Mouse (Mus musculus) gastrocnemius, postnatal 14 days (tissue): Measurements from ENCODE around the gene Capn5. TPM values are rescaled to one million over a fixed set of nuclear protein-coding genes. Genes with fewer than 3 reads are reported as not detected.

Experiments
- DNase-seq: peaks from one replicate; pipeline ENCODE4 v3.0.0; 2021; ENCODE audit warnings: mixed read lengths
- intact Hi-C: fragments of 180-260 bp; cut with DNase I; formaldehyde crosslinking; loops from one replicate; pipeline ENCODE4 v1.15.1; 2025; ENCODE audit warnings: low total_unique reads
- total RNA-seq, 2 experiments: library from RNA; stranded (reverse); gene quantifications; 2 replicates each; pipeline ENCODE4 v1.2.3; 2021

Capn5 gene
- total RNA-seq, 2 experiments from 2014 or later = 4.2 to 4.5 TPM

DNA sequence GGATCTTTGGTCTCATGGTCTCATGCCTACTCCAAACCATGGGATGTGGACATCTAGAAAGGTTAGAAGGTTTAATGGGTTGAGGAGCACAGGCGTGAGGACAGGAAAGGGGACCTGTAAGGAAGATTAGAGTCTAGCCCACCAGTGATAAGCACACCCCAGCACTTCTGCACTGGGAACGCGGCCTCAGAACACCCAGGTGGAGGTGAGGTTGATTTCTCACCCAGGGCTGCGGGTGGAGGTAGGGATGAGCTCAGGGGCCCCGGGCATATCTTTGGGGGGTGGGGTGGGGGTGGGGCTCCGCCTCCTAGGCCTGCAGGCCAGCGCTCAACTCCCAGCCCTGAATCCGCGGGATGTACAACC lies 527 bp downstream of the Capn5 start:
- DNase-seq = no peak
- intact Hi-C loops = no loop called here

- intact Hi-C loops = no loop called here
- DNase-seq = no peak
These were observed 996 bp downstream of the Capn5 start for GRCm38 (mm10) chr7:98177071-98177485.

- intact Hi-C loops = no loop called here
These were observed 1.6 kb downstream of the Capn5 start for GRCm38 (mm10) chr7:98176322-98177070.

GRCm38 (mm10) chr7:98174883-98175755 lies 3.0 kb downstream of the Capn5 start:
- intact Hi-C loops = no loop called here

More at GRCm38 (mm10) chr7:98176322-98177070, 1.6 kb downstream of the Capn5 start:
- DNase-seq = no peak

GRCm38 (mm10) chr7:98173408-98173807 lies 4.7 kb downstream of the Capn5 start:
- intact Hi-C loops = no loop called here
- no peak for DNase-seq

More at GRCm38 (mm10) chr7:98174883-98175755, 3.0 kb downstream of the Capn5 start:
- DNase-seq = no peak

DNA sequence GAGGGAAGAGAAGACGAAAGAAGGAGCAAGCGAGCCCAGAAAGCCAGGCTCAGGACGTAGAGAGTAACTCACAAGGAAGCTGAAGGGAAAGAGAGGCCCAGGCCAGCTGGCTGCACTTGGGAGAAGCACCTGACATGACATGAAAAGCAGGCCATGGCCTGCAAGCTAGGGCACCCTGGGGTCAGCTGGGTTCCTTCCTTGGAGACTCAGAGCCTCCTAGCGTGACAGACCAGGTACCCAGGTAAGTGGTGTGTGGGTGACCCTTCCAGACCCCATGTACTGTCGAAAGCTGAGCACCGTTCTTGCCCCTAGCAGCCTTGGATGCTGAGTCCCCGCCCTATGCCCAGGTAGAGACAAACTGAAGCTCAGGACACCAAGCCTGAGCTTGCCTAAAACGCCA lies 5.4 kb downstream of the Capn5 start:
- intact Hi-C loops = no loop called here

GRCm38 (mm10) chr7:98171141-98172073 lies 6.7 kb downstream of the Capn5 start:
- intact Hi-C loops = no loop called here
- peak; percentile 75 for DNase-seq

More for the DNA sequence above, 5.4 kb downstream of the Capn5 start:
- DNase-seq = no peak

GRCm38 (mm10) chr7:98164999-98165528 lies 13.0 kb downstream of the Capn5 start:
- intact Hi-C loops = no loop called here
- no peak for DNase-seq

DNA sequence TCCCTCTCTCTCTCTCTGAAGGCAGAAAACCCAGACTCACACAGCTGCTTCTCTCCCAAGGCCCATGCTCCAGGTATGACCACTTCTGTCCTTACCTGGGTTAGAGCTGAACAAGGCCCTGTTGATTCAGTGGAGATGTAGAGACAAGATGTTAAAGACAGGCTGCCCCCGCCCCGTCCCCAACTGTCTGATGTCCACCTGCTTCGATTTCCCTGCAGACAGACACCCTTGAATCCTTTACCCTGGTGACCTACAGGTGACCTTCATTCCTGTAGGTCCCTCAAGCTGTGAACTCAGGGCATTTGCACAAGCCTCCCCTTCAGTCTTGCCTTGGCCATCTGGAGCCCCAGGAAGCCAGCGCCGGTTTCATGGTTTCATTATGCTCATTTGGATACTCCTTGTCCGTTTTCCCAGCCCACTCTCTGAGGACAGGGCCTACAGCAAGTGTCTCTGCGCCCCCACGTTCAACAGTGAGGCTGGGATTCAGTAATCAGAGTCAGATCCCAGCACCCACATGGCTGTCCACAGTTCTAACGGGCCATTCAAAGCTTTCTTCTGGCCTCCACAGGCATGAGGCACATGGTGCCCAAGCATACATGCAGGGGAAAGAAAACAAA lies 13.6 kb downstream of the Capn5 start:
- peak; percentile 3 for DNase-seq
- intact Hi-C loops = no loop called here

DNA sequence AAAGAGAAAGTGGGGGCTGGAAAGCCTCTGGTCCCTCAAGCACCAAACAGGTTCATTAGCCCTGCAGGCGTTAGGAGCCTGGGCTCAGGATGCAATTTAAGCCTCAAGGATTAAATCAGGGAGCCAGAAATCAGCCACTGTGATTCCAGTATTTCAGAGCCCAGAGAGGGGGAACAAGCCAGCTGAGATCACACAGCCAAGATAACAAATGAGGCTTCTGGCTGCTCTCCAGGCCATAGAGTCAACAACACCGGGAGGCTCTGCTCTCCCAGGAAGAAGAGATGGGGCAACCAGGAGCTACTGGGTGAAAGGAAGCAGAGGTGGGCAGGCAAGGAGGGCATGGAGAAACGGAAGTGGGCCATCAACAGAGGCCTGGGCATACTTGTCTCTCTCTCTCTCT lies 14.4 kb downstream of the Capn5 start:
- intact Hi-C loops = no loop called here
- peak; percentile 15 for DNase-seq

GRCm38 (mm10) chr7:98162239-98162638 lies 15.8 kb downstream of the Capn5 start:
- DNase-seq = peak; percentile 2
- intact Hi-C loops = no loop called here

DNA sequence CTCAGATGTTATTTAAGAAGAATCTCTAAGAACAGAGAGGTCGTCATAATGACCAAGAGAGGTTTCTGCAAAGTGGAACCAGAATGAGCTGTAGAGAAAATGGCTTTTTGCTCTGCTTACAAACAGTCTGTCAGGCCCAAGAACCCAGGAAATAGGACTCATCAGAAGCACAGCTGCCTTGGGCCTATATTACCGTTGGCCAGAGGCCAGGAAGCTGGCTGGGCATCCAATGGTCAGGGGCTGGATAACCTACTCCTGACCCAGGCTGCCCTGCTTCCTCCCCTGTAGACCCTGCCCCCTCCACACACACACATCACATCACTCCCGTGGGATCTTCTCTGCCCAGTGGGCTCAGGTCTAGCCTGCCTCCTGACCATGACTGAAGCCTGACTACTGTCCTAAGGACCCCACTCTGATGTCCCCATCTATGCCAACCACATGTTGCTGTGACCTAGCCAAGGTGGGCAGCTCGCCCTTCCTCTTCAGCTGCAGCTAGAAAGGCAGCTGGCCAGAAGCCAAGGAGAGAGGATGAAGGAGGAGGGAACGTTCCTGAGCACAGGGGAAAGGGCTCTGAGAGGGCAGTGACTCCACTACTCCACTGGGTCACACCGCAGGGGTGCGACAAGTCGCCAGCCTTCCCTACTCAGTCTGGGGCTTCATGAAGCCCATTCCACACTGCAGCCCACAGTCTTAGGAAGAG lies 17.9 kb downstream of the Capn5 start:
- intact Hi-C loops = no loop called here
- DNase-seq = peak; percentile 12

- DNase-seq = peak; percentile 3
- intact Hi-C loops = loop anchor here (5.0 to 10.0 kb wide), 2 partner anchors 34 to 186 kb away; no protein-coding TSS in a partner anchor
These were observed 19.6 kb downstream of the Capn5 start for GRCm38 (mm10) chr7:98158481-98158880.

DNA sequence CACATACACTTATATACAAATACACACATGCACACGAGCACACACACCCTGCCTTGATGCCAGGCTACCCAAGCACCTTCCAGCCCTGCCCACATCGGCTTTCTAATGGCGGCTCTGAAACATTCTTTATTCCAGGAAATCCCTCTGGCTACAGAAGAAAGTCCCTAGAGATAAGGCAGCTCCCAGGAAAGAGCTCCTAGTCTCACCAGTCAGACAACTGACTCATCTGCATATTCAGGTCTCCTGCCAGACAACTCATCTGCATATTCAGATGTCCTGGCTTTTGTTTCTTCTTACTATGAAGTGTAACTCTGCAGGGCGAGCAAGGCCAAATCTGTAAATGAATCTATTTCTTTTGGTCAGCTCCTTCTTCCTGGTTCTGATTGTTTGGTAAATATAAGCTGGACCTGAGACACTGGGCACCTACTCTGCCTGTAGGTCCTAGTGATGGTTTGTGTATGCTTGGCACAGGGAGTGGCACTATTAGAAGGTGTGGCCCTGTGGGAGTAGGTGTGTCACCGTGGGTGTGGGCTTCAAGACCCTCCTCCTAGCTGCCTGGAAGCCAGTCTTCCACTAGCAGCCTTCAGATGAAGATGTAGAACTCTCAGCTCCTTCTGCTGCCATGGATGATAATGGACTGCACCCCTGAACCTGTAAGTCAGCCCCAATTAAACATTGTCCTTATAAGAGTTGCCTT lies 20.3 kb downstream of the Capn5 start:
- intact Hi-C loops = loop anchor here (5.0 to 10.0 kb wide), 2 partner anchors 35 to 187 kb away; no protein-coding TSS in a partner anchor
- no peak for DNase-seq

DNA sequence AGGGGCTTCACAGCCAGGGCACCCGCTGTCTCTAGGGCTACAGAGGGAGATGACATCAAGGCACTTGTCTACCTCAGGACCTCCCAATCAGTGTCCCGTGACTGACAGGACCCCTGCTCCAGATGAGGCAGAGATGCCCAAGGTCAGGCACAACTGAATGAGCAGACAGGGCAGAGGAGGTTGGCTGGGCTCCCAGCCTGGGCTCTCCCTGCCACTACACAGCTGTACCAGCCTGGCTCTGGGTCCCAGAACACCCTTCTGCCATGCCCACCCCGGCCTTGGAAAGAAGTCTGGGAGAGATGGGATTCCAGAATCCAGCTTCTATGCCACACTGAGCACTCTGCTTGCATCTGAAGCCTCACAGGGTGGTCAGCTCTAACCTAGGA lies 21.8 kb downstream of the Capn5 start:
- no peak for DNase-seq
- intact Hi-C loops = loop anchor here (5.0 to 10.0 kb wide), 2 partner anchors 36 to 189 kb away; no protein-coding TSS in a partner anchor

DNA sequence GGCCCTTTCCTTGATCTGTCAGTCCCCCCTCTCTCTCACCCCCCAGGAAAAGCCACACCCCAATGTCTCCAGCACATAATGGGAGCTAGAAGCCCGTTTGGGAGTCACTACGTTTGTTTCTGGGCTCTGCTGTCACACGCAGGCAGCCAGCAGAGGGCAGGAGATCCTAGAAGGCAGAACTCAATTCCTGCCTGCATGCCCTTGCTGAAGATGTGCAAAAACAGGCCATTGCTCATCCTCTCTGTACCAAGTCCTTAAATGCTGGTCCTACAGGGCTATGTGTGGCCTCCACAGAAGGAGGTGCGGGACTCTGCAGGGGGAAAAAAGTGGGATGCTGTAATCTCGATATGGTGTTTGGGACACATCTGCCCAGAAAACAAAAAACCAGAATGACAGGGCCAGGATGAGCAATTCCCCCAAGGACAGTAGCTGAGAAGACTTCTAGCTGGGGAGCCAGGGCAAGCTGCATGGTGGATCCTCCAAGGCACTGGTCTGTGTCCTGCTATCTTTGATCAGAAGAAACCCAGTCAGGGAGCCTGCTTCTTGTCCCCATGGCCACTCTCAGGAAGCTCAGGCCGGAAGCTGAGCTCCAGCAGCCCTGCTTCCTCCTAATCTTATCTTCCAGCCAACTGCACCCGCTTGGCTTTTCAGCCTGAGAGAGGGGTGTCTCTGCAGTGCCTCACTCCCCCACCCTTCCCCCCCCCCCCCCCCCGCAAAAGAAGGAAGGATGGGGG lies 22.4 kb downstream of the Capn5 start:
- DNase-seq = peak; percentile 71
- intact Hi-C loops = loop anchor here (5.0 to 10.0 kb wide), 2 partner anchors 37 to 189 kb away; no protein-coding TSS in a partner anchor

GRCm38 (mm10) chr7:98153892-98154291 lies 24.2 kb downstream of the Capn5 start:
- no peak for DNase-seq
- intact Hi-C loops = loop anchor here (10.0 kb wide), 1 partner anchor 191 kb away; no protein-coding TSS in a partner anchor
